Mouse (Mus musculus) heart, postnatal 4 days (tissue): ENCODE results near the gene Runx2. TPM values are rescaled to one million over a fixed set of nuclear protein-coding genes. Genes with fewer than 3 reads are reported as not detected.

Experiments
- DNase-seq: peaks from one replicate; pipeline ENCODE4 v3.0.0; 2021
- total RNA-seq, 2 experiments: library from RNA; stranded (reverse); gene quantifications; 2 replicates each; pipeline ENCODE4 v1.2.3; 2021

The Runx2 gene
- total RNA-seq, 2 experiments from 2014 or later: 0.25 to 0.50 TPM

- no peak for DNase-seq
Measured at GRCm38 (mm10) chr17:44660121-44660806, 154.3 kb downstream of the Runx2 start.

DNA sequence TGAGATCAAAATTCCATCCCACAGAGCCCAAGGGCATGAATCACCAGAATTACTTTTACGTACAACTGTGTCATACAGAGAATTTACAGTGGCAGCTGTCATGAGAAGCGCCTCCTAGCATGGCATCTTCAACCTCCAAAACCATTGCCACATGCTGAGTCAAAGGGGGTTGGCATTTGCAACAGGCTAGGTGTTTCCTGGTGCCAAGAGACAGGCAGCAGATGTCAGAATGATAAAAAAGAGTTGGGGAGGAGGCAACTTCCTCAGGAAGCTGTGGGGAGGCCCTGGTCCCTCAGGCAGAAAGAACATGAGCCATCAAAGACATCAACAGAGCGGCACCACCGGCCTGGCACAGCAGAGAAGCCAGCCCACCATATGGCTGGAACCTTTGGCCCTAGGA, 160.1 kb downstream of the Runx2 start:
- DNase-seq: no peak

DNA sequence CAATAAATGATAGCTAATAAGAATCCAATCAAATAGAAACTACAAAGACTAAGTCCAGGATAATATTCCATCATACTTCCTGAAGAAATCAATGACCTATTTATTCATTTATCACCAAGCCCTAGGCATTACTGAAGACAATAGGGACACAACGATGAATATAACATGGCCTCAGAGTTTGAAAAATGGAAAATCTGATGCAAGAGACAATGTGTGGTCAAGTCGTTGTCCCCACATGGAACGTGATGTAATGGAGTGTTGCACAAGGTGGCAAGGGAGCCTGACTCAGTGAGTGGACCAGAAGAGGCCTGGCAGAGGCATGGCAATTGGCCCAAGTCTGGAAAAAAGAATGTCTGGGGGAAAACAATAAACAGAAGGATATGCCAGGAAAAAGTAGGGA, 161.5 kb downstream of the Runx2 start:
- no peak for DNase-seq

DNA sequence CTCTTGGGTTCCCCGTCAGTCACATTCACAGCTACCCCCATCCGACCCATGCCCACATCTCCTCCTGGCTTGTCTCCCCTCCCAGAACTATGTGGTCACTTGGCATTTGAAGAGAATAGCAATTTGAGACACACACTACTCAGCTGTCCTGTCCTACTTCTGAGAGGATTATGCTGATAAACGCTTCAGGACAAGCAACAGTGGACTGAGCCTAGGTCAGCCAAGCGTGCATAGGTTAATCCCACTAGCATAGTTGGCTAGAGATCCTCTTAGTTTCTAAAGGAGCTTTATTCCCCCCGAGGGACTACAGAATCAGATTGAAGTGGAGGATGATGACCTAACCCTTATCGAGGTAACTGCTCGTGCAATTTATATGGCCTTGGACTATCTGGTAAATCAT, 162.5 kb downstream of the Runx2 start:
- no peak for DNase-seq

DNA sequence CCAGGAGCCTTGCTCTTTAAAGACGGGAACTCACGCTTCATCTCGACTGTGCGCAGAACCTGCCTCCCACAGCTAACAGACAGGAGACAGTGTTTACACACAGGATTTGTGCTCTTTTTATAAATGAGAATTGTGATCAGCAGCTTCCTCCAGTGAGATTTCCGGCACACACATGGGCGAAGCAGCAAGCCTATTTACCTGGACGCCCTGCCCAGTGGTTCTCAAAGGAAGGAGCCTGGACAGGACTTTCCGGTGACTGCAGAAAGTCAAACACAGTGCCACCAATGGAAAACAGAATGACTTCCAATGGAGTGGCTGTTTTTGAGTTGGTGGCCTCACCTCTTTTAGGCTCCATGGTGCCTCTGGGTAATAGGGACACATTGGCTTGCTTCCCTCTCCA, 163.0 kb downstream of the Runx2 start:
- DNase-seq: no peak

DNA sequence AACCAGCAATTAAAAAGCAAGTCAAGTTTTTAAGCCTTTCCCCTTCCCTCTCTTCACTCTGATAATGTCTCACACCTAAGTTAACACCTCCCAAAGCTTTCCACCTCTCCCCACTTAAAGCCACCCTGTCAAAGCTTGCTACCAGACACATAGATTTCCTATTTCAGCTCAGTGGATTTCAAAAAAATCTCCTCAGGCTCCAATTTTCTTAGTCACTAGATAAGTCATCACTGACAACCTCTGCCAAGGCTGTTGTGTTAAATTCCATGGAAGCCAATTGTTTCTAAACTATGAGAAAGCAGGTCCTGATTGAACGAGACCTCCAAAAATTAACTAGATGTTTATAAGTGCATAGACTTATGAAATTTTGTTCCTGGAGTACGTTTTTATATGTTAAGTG, 164.2 kb downstream of the Runx2 start:
- no peak for DNase-seq

DNA sequence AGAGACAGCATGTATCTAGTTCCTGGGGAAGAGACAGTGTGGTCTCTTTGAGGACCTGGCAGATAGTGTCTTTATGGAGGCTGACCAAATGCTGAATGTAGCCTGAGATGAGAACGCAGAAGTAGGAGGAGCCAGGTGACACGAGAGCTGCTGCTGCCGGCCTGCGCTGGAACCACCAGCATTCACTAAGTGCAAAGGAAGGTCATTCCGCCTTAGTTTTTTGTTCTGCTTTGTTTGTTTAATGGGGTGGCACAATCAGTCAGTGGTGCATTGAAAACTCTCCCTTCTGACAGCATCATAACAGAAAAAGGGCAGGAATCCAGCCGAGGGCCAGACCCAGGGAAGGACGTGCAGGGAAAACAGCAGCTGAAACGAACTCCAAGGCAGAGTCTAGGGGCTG, 165.5 kb downstream of the Runx2 start:
- DNase-seq: no peak

DNA sequence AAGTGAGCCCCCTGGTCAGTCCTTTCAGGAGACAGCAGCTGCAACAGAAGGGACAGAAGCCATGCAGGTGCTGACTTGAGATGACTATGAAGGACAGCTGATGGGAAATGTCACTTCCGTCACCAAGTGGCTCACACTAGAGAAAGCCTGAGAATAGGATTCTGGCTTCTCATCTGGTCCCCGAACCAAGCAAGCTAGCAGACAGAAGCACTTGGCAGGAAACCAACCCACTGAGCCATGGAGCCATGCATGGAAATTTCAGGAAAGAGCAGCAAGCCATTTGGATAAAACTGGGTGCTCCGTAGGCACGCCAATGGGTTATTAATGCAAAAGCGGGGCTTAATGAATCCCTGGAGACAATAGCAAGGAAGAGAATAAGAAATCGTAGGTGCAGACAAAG, 166.7 kb downstream of the Runx2 start:
- no peak for DNase-seq

GRCm38 (mm10) chr17:44645146-44645545, 169.5 kb downstream of the Runx2 start:
- no peak for DNase-seq

- no peak for DNase-seq
Measured at GRCm38 (mm10) chr17:44643260-44643659, 171.3 kb downstream of the Runx2 start.

GRCm38 (mm10) chr17:44642126-44642525, 172.5 kb downstream of the Runx2 start:
- no peak for DNase-seq

DNA sequence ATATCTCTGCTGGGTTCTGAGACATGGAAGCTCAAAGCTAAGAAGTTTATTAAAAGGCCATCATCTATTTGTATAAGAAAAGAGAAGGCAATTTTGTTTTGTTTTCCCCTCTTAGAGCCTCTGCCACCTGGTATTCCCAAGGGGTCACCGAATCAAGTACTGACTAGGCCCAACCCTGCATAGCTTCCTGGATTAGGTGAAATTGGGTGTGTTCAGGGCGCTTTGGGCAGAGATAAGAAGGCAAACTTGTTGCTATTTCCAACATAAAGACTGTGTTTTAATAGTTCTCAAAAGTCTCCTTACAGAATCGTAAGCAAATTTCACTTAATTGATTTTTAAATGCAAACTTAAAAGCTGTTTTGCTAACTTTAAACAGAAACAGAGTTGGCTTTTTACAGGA, 173.7 kb downstream of the Runx2 start:
- no peak for DNase-seq

DNA sequence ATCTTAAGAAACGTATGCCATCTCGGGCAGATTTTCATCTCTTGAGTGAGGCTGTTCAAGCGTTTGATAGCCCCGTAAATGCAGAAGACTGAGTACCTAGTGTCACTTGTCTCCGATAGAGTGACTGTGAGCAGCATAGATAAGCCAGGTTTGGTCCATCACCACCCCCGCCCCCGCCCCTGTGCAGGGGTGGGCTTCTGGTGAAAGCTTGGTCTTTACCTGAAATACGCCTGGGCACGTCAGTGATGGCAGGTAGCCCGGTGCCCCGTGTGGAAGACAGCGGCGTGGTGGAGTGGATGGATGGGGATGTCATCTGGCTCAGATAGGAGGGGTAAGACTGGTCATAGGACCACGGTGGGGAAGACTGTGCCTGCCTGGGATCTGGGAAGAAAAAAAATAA, 175.2 kb downstream of the Runx2 start:
- no peak for DNase-seq

- DNase-seq: no peak
Measured at GRCm38 (mm10) chr17:44637181-44637880, 177.3 kb downstream of the Runx2 start.

DNA sequence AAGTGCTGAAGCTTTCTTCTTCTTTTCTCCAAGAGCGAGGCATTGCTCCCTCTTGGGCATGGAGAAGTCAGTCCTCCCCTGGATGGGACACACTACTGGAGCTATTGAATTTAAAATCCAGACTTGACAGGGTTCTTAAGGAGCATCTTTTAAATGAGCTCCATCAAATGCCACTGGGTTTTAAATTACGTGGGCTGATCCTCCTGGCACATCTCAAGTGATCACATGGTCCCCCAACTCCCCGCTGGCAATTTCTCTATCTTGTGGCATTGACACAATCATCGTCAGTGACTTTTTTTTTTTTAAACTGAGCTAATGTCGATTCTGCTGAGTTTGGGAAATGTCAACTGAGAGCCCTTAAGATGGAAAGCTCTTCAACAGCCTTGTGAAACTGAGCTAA, 180.1 kb downstream of the Runx2 start:
- DNase-seq: no peak

DNA sequence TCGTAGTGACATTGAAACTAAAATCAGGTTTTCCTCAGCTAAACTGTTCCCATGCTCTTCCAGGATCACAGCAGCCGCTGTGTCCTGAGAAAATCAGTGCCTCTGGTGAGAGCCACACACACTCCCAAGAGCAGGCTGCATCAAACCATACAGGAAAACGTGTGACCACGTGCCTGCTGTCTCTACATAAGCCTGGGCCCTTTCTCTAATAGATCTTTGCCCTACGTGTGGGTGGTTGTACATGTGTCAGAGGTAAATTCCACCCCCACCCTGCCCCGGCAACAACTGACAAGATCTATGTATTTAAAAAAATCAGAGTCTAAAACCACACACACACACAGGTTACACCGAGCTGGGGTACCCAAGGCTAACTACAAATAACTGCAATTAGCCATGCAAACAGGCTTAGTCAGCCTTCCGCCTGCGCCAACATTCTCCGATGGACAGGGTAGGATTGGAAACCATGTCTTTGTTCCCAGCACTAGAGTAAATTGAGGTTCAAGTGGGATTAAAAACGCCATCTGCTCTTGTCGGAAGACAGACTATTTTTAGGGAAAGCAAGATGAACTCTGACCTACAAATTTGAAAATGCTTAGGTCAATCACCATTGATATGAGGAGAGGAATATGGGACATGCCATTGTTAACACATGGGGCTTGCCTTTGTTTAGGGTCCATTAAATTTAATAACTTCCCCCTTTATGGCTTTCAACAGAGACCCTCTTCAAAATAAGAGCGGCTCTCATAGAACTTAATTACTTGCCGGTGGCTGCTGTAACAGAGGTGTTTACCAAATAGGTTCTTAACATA, 180.8 kb downstream of the Runx2 start:
- DNase-seq: no peak

DNA sequence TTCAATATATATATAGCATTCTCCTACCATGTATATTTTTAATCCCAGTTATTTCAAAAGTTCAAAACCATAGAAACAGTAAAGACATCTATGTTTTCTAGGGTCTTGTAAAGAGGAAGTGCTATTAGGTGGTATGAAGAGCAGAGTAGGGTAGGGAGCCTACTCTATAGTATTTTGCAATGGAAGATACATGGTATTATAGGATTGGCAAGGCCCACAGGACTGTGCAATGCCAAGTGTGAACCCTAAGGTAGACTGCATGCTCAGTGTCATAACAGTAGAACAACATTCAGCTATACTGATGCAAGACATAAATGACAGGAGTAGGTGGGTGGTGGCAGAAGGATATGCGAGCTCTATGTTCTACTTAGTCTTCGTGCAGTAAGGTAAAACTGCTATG, 181.7 kb downstream of the Runx2 start:
- no peak for DNase-seq

DNA sequence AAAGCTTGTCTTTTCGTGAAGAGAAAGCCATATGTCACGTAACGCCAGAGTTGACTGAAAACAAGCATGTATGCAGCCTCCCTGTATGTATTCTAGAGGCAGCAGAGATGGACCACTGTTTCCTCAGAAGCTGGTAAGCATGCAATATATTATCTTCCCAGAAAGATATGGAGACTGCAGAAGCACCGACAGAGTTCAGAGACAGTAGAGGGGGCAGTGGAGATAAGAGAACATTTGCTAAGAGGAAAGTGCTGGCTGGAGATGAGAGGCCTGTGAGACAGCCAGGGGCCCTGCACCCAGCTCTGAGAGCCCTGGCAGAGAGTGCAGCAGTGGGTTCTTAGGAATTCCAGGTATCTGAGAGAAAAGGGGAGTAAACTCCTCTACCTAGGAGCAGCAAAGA, 182.3 kb downstream of the Runx2 start:
- no peak for DNase-seq

DNA sequence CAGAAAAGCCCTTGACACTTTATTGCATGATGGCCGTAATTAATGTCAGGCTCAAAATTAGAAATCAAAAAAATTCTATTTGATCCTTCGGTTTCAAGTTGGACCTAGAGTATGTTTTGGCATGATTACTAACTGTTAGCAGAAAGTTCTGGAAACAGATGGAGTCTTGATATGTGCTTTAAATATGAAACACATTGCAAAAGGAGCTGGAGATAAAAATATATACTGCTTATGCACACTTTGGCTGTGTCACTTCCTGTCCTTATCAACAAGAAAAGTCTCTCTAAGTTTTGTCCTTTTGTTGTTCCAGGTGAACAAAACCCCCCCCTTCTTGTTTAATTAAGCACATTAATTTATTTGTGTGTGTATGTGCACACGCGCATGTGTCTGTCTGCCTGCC, 183.0 kb downstream of the Runx2 start:
- DNase-seq: no peak

GRCm38 (mm10) chr17:44627317-44627716, 187.3 kb downstream of the Runx2 start:
- no peak for DNase-seq

DNA sequence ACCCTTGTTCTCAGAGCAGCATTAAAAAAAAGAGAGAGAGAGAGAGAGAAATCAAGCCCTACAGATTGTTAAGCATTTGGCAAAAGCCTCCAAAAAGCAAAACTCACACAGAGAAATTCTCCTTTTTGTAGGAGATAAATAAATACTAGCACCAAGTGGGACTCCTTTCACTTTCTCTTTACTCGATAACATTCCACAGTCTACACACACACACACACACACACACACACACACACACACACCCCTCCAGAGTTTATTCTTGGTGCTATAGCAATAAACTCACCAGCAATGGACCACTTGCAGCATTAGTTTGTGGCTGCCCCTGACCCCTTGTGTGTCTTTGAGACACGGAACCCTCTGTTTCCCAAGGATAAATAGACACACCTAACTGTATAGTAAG, 190.9 kb downstream of the Runx2 start:
- DNase-seq: no peak

DNA sequence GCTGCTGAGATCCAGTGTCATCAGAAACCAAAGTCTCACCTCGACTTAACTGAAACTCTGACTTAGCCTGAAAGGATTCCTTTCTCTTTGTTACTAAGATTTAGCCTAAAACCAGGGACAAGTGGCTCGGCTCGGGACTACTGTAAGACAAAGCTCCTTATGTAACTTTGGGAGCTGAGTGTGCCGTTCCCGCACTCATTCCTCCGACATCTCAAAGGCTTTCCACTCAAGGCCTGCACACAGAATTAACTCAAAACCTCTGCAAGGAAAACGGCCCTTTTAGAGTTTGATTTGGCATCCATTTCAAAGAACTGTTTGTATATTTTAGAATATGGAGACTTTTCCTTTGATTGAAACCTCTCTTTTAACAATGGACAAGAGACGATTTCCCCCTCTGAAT, 191.3 kb downstream of the Runx2 start:
- DNase-seq: no peak

DNA sequence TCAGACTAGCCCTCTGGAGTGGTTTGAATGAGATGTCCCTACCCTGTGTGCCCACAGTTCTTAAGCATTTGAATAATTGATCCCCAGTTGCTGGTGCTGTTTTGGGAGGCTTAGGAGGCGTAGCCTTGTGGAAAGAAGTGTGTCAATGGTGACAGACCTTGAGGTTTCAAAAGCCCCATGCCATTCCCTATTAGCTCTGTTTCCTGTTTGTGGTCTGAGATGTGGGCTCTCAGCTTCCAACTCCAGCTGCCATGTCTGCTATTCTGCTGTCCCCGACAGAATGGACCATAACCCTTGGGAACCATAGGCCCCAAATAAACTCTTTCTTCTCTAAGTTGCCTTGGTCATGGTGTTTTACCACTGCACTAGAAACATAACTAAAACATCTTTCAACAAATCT, 194.1 kb downstream of the Runx2 start:
- no peak for DNase-seq

DNA sequence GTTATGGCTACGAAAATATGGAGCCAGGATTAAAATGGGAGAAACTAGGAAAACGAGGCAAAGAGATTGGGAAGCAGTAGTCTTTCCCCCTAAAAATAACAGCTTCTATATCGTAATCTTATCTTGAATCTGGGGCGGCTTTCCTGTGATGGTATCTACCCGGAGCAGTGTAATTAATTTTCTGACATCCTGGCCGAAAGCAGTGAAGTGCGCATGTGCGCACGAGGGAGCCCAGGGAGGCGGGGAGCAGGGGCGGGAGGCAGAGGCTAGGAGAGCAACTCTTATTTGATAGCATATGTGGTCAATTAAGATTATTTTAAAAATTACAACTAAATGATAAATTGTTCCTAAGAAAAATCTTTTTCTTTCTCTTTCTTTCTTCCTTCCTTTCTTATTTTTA, 195.9 kb downstream of the Runx2 start:
- no peak for DNase-seq
